Comparison of ENCODE assay signal across 12 mouse cellular contexts in the genomic region with DNA sequence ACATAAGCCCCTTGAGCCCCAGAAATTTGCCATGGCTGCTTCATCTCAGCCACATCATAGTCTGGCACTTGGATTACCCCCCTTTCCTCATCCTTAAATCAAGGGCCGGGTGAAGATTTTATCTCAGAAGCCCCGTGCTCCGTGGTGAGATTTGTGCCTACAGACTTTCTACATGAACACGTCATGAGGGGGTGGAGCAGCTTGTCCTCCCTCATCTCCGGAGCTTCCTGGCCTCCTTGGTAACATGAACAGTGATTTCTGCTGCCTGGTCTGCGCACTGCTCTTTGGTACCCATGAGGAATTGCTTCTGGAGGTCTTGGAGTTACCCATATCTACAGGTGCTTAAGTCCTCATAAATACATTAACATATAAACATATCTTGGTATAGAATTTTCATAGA.
"Had no signal": no experiment of that assay in that cellular context is flagged by ENCODE, and none has a peak within 500 bp of the region (broad histone marks: within the 10 kb centered on the region; RNA-seq: fewer than 3 reads in every experiment).

No protein-coding gene starts in this region.

- ATAC-seq: intestine, embryonic 15.5 days had no signal

- DNase-seq: kidney, adult 11 months; kidney, adult 8-10 months; kidney, postnatal 10 days; kidney, postnatal 36 days; liver, embryonic 13.5 days; lung, adult 2 months; lung, postnatal 14 days; lung, postnatal 4 days; midbrain, embryonic 14.5 days; thymus, adult 18-20 months; thymus, postnatal 36 days had no signal
